Mouse (Mus musculus): ENCODE data around the gene Lnx2. TPM values are rescaled to one million over a fixed set of nuclear protein-coding genes. Genes with fewer than 3 reads are reported as not detected.

Gene Lnx2
- 3.6 and 4.3 TPM in 2 replicates for polyA plus RNA-seq (2012; rRNA removed)

GRCm38 (mm10) chr5:147076026-147076798 is at the start of gene Lnx2:
Lnx2 (minus strand) TSS chr5:147076586.

DNA sequence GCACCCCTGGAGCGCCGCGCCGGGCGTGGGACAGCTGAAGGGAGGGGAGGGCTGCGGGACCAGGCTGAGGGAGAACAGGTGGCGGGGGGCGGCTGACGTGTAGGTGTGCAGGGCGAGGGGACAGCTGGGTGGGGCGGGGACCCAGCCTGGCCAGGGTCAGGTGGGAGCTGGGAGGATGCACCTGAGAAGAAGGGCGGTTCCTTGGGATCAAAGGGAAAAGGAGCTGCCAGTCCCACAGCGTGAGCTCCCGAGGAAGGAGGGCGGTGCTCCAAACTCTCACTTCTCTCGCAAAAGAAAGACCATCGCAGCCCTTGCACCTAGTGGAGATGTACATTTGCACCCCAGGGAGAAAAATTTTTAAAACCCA is 396 bp upstream of the Lnx2 start, which contains the start of gene Polr1d:
TSS of gene Polr1d (plus strand) at position 252 of the 367 bp plus-strand sequence.

Other genes starting within 250 kb of the Lnx2 start
- 269 and 303 TPM in 2 replicates for gene Rpl21, start 243.7 kb downstream of the Lnx2 start, polyA plus RNA-seq (2012; rRNA removed)
- 0.62 and 0.99 TPM in 2 replicates for gene Rasl11a, start 231.5 kb downstream of the Lnx2 start, polyA plus RNA-seq (2012; rRNA removed)
- 31.0 and 32.8 TPM in 2 replicates for gene Gtf3a, start 127.9 kb downstream of the Lnx2 start, polyA plus RNA-seq (2012; rRNA removed)
- 7.1 and 7.8 TPM in 2 replicates for gene Mtif3, start 112.8 kb downstream of the Lnx2 start, polyA plus RNA-seq (2012; rRNA removed)
- gene Polr1d, start 464 bp upstream of the Lnx2 start, polyA plus RNA-seq (2012; rRNA removed): 62.9 and 70.0 TPM in 2 replicates
- not detected in 2 replicates for gene Gsx1, start 112.1 kb upstream of the Lnx2 start, polyA plus RNA-seq (2012; rRNA removed)
- gene Pdx1, start 193.4 kb upstream of the Lnx2 start, polyA plus RNA-seq (2012; rRNA removed): 0.03 TPM in 1 of 2 replicates, not detected in the other
- not detected in 2 replicates for gene Cdx2, start 230.7 kb upstream of the Lnx2 start, polyA plus RNA-seq (2012; rRNA removed)
- 0.68 and 0.86 TPM in 2 replicates for gene Urad, start 245.9 kb upstream of the Lnx2 start, polyA plus RNA-seq (2012; rRNA removed)

Data from liver, embryonic 14 days (tissue).